Mouse (Mus musculus) erythroblast, adult 5-6 weeks (primary cell): Measurements from ENCODE around the gene Vmn2r75. TPM values are rescaled to one million over a fixed set of nuclear protein-coding genes. Genes with fewer than 3 reads are reported as not detected.
"Not testable (repeated sequence)": the region's sequence is repeated elsewhere in the genome, so short reads cannot be mapped to it uniquely, and the experiment has no call there.

Source experiments
- ATAC-seq: replicated peaks from 2 replicates; pipeline ENCODE4 v1.8.0; 2016; ENCODE audit warnings: moderate number of reproducible peaks, mild to moderate bottlenecking, moderate TSS enrichment, inconsistent platforms; ENCODE audit not compliant: poor library complexity, low FRiP score, severe bottlenecking
- total RNA-seq, 2 experiments: library from RNA; stranded (forward) in 1 of 2; stranded (reverse) in 1 of 2; fragments of 150-400 nt in 1 of 2; fragments of 200-764, 138-1000 nt in 1 of 2; gene quantifications; 2 replicates each; pipeline versions ENCODE4 v1.2.3 to v1.2.4; 2015 to 2017; ENCODE audit warnings: low replicate concordance in 2 of 2

Gene Vmn2r75
- total RNA-seq (2015; ENCODE audit: low replicate concordance) (not detected in 2 replicates), total RNA-seq (2017; ENCODE audit: low replicate concordance) (not detected in 2 replicates)

GRCm38 (mm10) chr7:86171678-86172077 lies at the start of gene Vmn2r75:
TSS of gene Vmn2r75 (minus strand) at chr7:86171778.
- ATAC-seq: not testable (repeated sequence)

- no peak for ATAC-seq
Observed at GRCm38 (mm10) chr7:86211345-86211744, 39.8 kb upstream of the Vmn2r75 start.

Other genes starting within 250 kb of the Vmn2r75 start
- gene Vmn2r74, start 210.1 kb downstream of the Vmn2r75 start, total RNA-seq (2015; ENCODE audit: low replicate concordance): not detected in 2 replicates
- not detected in 2 replicates for gene Vmn2r74, start 210.1 kb downstream of the Vmn2r75 start, total RNA-seq (2017; ENCODE audit: low replicate concordance)
- not detected in 2 replicates for gene Vmn2r76, start 74.5 kb upstream of the Vmn2r75 start, total RNA-seq (2015; ENCODE audit: low replicate concordance)
- gene Vmn2r76, start 74.5 kb upstream of the Vmn2r75 start, total RNA-seq (2017; ENCODE audit: low replicate concordance): under 0.01 TPM in 1 of 2 replicates, not detected in the other
- gene Olfr310, start 105.4 kb upstream of the Vmn2r75 start, total RNA-seq (2015; ENCODE audit: low replicate concordance): not detected in 2 replicates
- gene Olfr310, start 105.4 kb upstream of the Vmn2r75 start, total RNA-seq (2017; ENCODE audit: low replicate concordance): not detected in 2 replicates
- gene Olfr309, start 141.9 kb upstream of the Vmn2r75 start, total RNA-seq (2015; ENCODE audit: low replicate concordance): not detected in 2 replicates
- gene Olfr309, start 141.9 kb upstream of the Vmn2r75 start, total RNA-seq (2017; ENCODE audit: low replicate concordance): not detected in 2 replicates
- not detected in 2 replicates for gene Olfr308, start 153.9 kb upstream of the Vmn2r75 start, total RNA-seq (2015; ENCODE audit: low replicate concordance)
- gene Olfr308, start 153.9 kb upstream of the Vmn2r75 start, total RNA-seq (2017; ENCODE audit: low replicate concordance): not detected in 2 replicates
- gene Olfr307, start 165.8 kb upstream of the Vmn2r75 start, total RNA-seq (2015; ENCODE audit: low replicate concordance): not detected in 2 replicates
- gene Olfr307, start 165.8 kb upstream of the Vmn2r75 start, total RNA-seq (2017; ENCODE audit: low replicate concordance): 0.42 TPM in 1 of 2 replicates, not detected in the other
- gene Olfr305, start 195.2 kb upstream of the Vmn2r75 start, total RNA-seq (2015; ENCODE audit: low replicate concordance): not detected in 2 replicates
- not detected in 2 replicates for gene Olfr305, start 195.2 kb upstream of the Vmn2r75 start, total RNA-seq (2017; ENCODE audit: low replicate concordance)
- gene Olfr304, start 214.9 kb upstream of the Vmn2r75 start, total RNA-seq (2015; ENCODE audit: low replicate concordance): not detected in 2 replicates
- gene Olfr304, start 214.9 kb upstream of the Vmn2r75 start, total RNA-seq (2017; ENCODE audit: low replicate concordance): not detected in 2 replicates
- gene Olfr303, start 226.0 kb upstream of the Vmn2r75 start, total RNA-seq (2015; ENCODE audit: low replicate concordance): not detected in 2 replicates
- gene Olfr303, start 226.0 kb upstream of the Vmn2r75 start, total RNA-seq (2017; ENCODE audit: low replicate concordance): not detected in 2 replicates
- gene Olfr301, start 232.1 kb upstream of the Vmn2r75 start, total RNA-seq (2015; ENCODE audit: low replicate concordance): not detected in 2 replicates
- not detected in 2 replicates for gene Olfr301, start 232.1 kb upstream of the Vmn2r75 start, total RNA-seq (2017; ENCODE audit: low replicate concordance)